ENCODE assay signal across 17 mouse cellular contexts in the genomic region with DNA sequence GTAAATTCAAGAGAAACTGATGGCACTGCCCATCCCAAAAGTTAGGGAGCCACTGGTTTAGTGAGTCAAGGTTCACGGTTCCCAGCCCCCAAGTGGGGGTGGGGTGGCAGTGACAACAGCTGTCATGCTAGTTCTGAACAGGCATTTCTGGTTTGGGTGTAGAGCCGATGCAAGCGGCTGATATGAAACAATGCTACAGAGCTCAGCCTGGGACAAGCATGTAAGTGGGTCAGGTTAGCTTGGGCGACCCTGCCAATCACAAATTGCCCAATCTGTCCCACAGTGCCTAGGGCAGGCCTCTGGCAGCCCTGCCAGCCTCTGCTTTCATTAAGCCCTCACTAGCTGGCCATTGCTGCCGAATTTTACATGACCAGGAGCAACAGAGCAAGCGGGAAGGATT. TPM values are rescaled to one million over a fixed set of nuclear protein-coding genes. Genes with fewer than 3 reads are reported as not detected.
DNase-seq lines count a peak whose midpoint lies in the region; ATAC-seq and TF ChIP-seq lines count a peak whose summit lies in the region.
"Had no signal": no experiment of that assay in that cellular context is flagged by ENCODE, and none has a peak within 500 bp of the region (broad histone marks: within the 10 kb centered on the region; RNA-seq: fewer than 3 reads in every experiment).

No protein-coding gene starts in this region.

- H3K4me3 ChIP-seq in cerebellum, adult 2 months (replicated peaks; ENCODE audit: insufficient read depth, low read depth, low read length) = no peak overlapping the region
- no peak overlapping the region for H3K4me3 ChIP-seq in liver, postnatal 0 days (ENCODE audit: low read depth, low read length)
- no peak overlapping the region for H3K4me3 ChIP-seq in liver, embryonic 12.5 days
- no peak overlapping the region for H3K4me3 ChIP-seq in midbrain, embryonic 14.5 days (replicated peaks; ENCODE audit: low read depth, low read length)
- H3K4me3 ChIP-seq: forebrain, embryonic 12.5 days; neural tube, embryonic 12.5 days had no signal

- no peaks in the 10 kb centered on the region for H3K9me3 ChIP-seq in liver, postnatal 0 days (ENCODE audit: low read length)
- H3K9me3 ChIP-seq in liver, embryonic 12.5 days (replicated peaks) = no peaks in the 10 kb centered on the region
- no peaks in the 10 kb centered on the region for H3K9me3 ChIP-seq in midbrain, embryonic 14.5 days (ENCODE audit: control insufficient read depth, low read length)
- H3K9me3 ChIP-seq: forebrain, embryonic 12.5 days; neural tube, embryonic 12.5 days had no signal

- no peak for TF ChIP-seq EP300 in liver, postnatal 0 days (IDR thresholded peaks at IDR 0.05; ENCODE audit: low read depth)

- H3K27me3 ChIP-seq in cerebellum, adult 2 months (ENCODE audit: control insufficient read depth, insufficient read depth, low read length) = no peaks in the 10 kb centered on the region
- no peaks in the 10 kb centered on the region for H3K27me3 ChIP-seq in liver, postnatal 0 days (ENCODE audit: insufficient read depth, low read length)
- no peaks in the 10 kb centered on the region for H3K27me3 ChIP-seq in liver, embryonic 12.5 days (replicated peaks)
- no peaks in the 10 kb centered on the region for H3K27me3 ChIP-seq in midbrain, embryonic 14.5 days (ENCODE audit: control insufficient read depth, insufficient read depth, low read length)
- H3K27me3 ChIP-seq: forebrain, embryonic 12.5 days; neural tube, embryonic 12.5 days had no signal

- H3K4me1 ChIP-seq in cerebellum, adult 2 months (ENCODE audit: control insufficient read depth, insufficient read depth, low read length) = no peaks in the 10 kb centered on the region
- H3K4me1 ChIP-seq in liver, postnatal 0 days (ENCODE audit: insufficient read depth) = no peaks in the 10 kb centered on the region
- H3K4me1 ChIP-seq in liver, embryonic 12.5 days = no peaks in the 10 kb centered on the region
- H3K4me1 ChIP-seq in midbrain, embryonic 14.5 days (ENCODE audit: control insufficient read depth, insufficient read depth, low read length) = no peaks in the 10 kb centered on the region
- H3K4me1 ChIP-seq: forebrain, embryonic 12.5 days; neural tube, embryonic 12.5 days had no signal

- peak; percentile 7 to 12 for DNase-seq in cerebellum, adult 2 months
- DNase-seq in cerebellum, adult 11 months = no peak
- DNase-seq in liver, postnatal 0 days = no peak
- peak; percentile 76 for DNase-seq in retina, postnatal 1 day
- DNase-seq in urinary bladder, postnatal 4 days (ENCODE audit: low spot score in 2 of 2) = peak; percentile 52 to 62
- no peak for DNase-seq in midbrain, embryonic 14.5 days
- DNase-seq: B cell, adult 2 months; heart, postnatal 4 days; kidney, postnatal 14 days; liver; right cerebral cortex, postnatal 14 days had no signal

- H3K36me3 ChIP-seq in liver, postnatal 0 days (replicated peaks; ENCODE audit: insufficient read depth, low read length) = no peaks in the 10 kb centered on the region
- peaks cover 4% of the 10 kb centered on the region for H3K36me3 ChIP-seq in liver, embryonic 12.5 days
- no peaks in the 10 kb centered on the region for H3K36me3 ChIP-seq in midbrain, embryonic 14.5 days (ENCODE audit: control insufficient read depth, insufficient read depth, low read length)
- H3K36me3 ChIP-seq: neural tube, embryonic 12.5 days had no signal

- H3K27ac ChIP-seq in cerebellum, adult 2 months (ENCODE audit: insufficient read depth, low read length) = no peak overlapping the region
- no peak overlapping the region for H3K27ac ChIP-seq in liver, postnatal 0 days (ENCODE audit: low read depth)
- no peak overlapping the region for H3K27ac ChIP-seq in liver, embryonic 12.5 days
- no peak overlapping the region for H3K27ac ChIP-seq in midbrain, embryonic 14.5 days (replicated peaks; ENCODE audit: low read depth, low read length)
- H3K27ac ChIP-seq: forebrain, embryonic 12.5 days; neural tube, embryonic 12.5 days had no signal

- no peak overlapping the region for H3K9ac ChIP-seq in liver, postnatal 0 days (replicated peaks)
- no peak overlapping the region for H3K9ac ChIP-seq in liver, embryonic 12.5 days
- no peak overlapping the region for H3K9ac ChIP-seq in midbrain, embryonic 14.5 days (replicated peaks; ENCODE audit: low read length)
- H3K9ac ChIP-seq: forebrain, embryonic 12.5 days; neural tube, embryonic 12.5 days had no signal

- peak; percentile 29; the same call in 1 of the 2 replicates for ATAC-seq in liver, postnatal 0 days
- no peak for ATAC-seq in liver, embryonic 12.5 days
- no peak for ATAC-seq in megakaryocyte-erythroid progenitor cell, adult 5-6 weeks (replicated peaks; ENCODE audit: low FRiP score, low TSS enrichment, poor library complexity, severe bottlenecking)
- ATAC-seq in midbrain, embryonic 14.5 days (ENCODE audit: low FRiP score, low TSS enrichment) = no peak
- ATAC-seq: inflammation-experienced regulatory T-cells, adult 6 months; midbrain, embryonic 16.5 days had no signal

- 70% methylated on average over 6 of the region's 6 CpGs for WGBS in cerebellum, adult 2 months
- 74% methylated on average over 6 of the region's 6 CpGs for WGBS in liver, postnatal 0 days (ENCODE audit: insufficient replicate concordance)
- WGBS in liver, embryonic 12.5 days (ENCODE audit: insufficient replicate concordance) = 72% methylated on average over 6 of the region's 6 CpGs
- 90% methylated on average over 6 of the region's 6 CpGs for WGBS in midbrain, embryonic 14.5 days

- TF ChIP-seq CTCF in cerebellum, adult 2 months (IDR thresholded peaks at IDR 0.05; ENCODE audit: borderline replicate concordance, insufficient read depth, low read depth, low read length) = no peak
- TF ChIP-seq CTCF in liver, postnatal 0 days (IDR thresholded peaks at IDR 0.05; ENCODE audit: low read depth) = no peak

- no peak overlapping the region for H3K4me2 ChIP-seq in liver, postnatal 0 days (ENCODE audit: low read depth, low read length)
- no peak overlapping the region for H3K4me2 ChIP-seq in liver, embryonic 12.5 days
- no peak overlapping the region for H3K4me2 ChIP-seq in midbrain, embryonic 14.5 days (ENCODE audit: low read length)
- H3K4me2 ChIP-seq: forebrain, embryonic 12.5 days; neural tube, embryonic 12.5 days had no signal

- no peak for TF ChIP-seq POLR2A in cerebellum, adult 2 months (IDR thresholded peaks at IDR 0.05; ENCODE audit: borderline replicate concordance, insufficient read depth, low read length)

RNA-seq across cellular contexts. Expression of a gene that starts 42.8 kb away (rescaled TPM):
- 59.0 and 60.3 TPM in 2 replicates for polyA plus RNA-seq in cerebellum, adult 2 months (2012; rRNA removed)
- polyA plus RNA-seq in liver, postnatal 0 days (2015; fragmentation: Nextera tagmentation; extraction: Ambion mirVana) = 123 and 134 TPM in 2 replicates
- 22.4 and 24.2 TPM in 2 replicates for polyA plus RNA-seq in liver, embryonic 12.5 days (2016; fragmentation: Nextera tagmentation; extraction: Ambion mirVana)
- 20.0 and 40.7 TPM in 2 replicates for total RNA-seq in megakaryocyte-erythroid progenitor cell, adult 5-6 weeks (2014; fragmentation: Nextera tagmentation)
- 12.2 and 13.8 TPM in 2 replicates for total RNA-seq in megakaryocyte-erythroid progenitor cell, adult 5-6 weeks (2017)
- polyA plus RNA-seq in midbrain, embryonic 14.5 days (2014; fragmentation: Nextera tagmentation; extraction: Ambion mirVana) = 26.1 and 28.7 TPM in 2 replicates

RNA-seq across cellular contexts. Expression of a gene that starts 47.7 kb away (rescaled TPM):
- polyA plus RNA-seq in cerebellum, adult 2 months (2012; rRNA removed) = 0.22 and 0.23 TPM in 2 replicates
- polyA plus RNA-seq in liver, postnatal 0 days (2015; fragmentation: Nextera tagmentation; extraction: Ambion mirVana) = 5.5 and 6.0 TPM in 2 replicates
- polyA plus RNA-seq in liver, embryonic 12.5 days (2016; fragmentation: Nextera tagmentation; extraction: Ambion mirVana) = 25.0 and 26.4 TPM in 2 replicates
- total RNA-seq in megakaryocyte-erythroid progenitor cell, adult 5-6 weeks (2014; fragmentation: Nextera tagmentation) = 27.4 and 37.6 TPM in 2 replicates
- total RNA-seq in megakaryocyte-erythroid progenitor cell, adult 5-6 weeks (2017) = 37.7 and 46.8 TPM in 2 replicates
- polyA plus RNA-seq in midbrain, embryonic 14.5 days (2014; fragmentation: Nextera tagmentation; extraction: Ambion mirVana) = 2.9 and 7.3 TPM in 2 replicates

Comparison
In these comparisons a context has a peak if more than half of its experiments do, and no peak if none do; other contexts are left out.
1. DNase-seq: peak in cerebellum, adult 2 months (2 of 2), retina, postnatal 1 day (single experiment) and urinary bladder, postnatal 4 days (2 of 2); none in cerebellum, adult 11 months (single experiment), liver, postnatal 0 days (single experiment) and midbrain, embryonic 14.5 days (single experiment).